In genomic region chr16:38004486-38005020, GRCm38 (mm10) we compare ENCODE assay signal across 23 mouse cellular contexts.
DNase-seq lines count a peak whose midpoint lies in the region; ATAC-seq lines count a peak whose summit lies in the region.
"Had no signal": no experiment of that assay in that cellular context is flagged by ENCODE, and none has a peak within 500 bp of the region (broad histone marks: within the 10 kb centered on the region; RNA-seq: fewer than 3 reads in every experiment).

No protein-coding gene starts in this region.

- peaks cover 17% of the 10 kb centered on the region for H3K4me1 ChIP-seq in forebrain, embryonic 10.5 days
- H3K4me1 ChIP-seq in forebrain, embryonic 12.5 days, result peaks cover 23% of the 10 kb centered on the region
- H3K4me1 ChIP-seq in intestine, embryonic 14.5 days (replicated peaks; ENCODE audit: control insufficient read depth, insufficient read depth, low read length), result no peaks in the 10 kb centered on the region
- no peaks in the 10 kb centered on the region for H3K4me1 ChIP-seq in intestine, embryonic 16.5 days (ENCODE audit: control insufficient read depth, insufficient read depth, low read length)
- H3K4me1 ChIP-seq in midbrain, embryonic 10.5 days, result peaks cover 21% of the 10 kb centered on the region
- H3K4me1 ChIP-seq in midbrain, embryonic 14.5 days (ENCODE audit: control insufficient read depth, insufficient read depth, low read length), result peaks cover 4% of the 10 kb centered on the region; the same call in 1 of the 2 replicates

- no peak overlapping the region for H3K4me2 ChIP-seq in forebrain, embryonic 12.5 days
- no peak overlapping the region for H3K4me2 ChIP-seq in intestine, embryonic 14.5 days (ENCODE audit: low read length)
- H3K4me2 ChIP-seq in intestine, embryonic 16.5 days (ENCODE audit: low read depth, low read length), result no peak overlapping the region
- no peak overlapping the region for H3K4me2 ChIP-seq in midbrain, embryonic 14.5 days (ENCODE audit: low read length)
- H3K4me2 ChIP-seq: forebrain, embryonic 15.5 days; heart, embryonic 12.5 days; heart, embryonic 15.5 days; hindbrain, embryonic 14.5 days had no signal

- WGBS in forebrain, embryonic 10.5 days, result 85% methylated on average over 17 of the region's 17 CpGs
- WGBS in forebrain, embryonic 12.5 days, result 88% methylated on average over 17 of the region's 17 CpGs
- WGBS in intestine, embryonic 14.5 days, result 90% methylated on average over 17 of the region's 17 CpGs
- 89% methylated on average over 17 of the region's 17 CpGs for WGBS in intestine, embryonic 16.5 days
- WGBS in midbrain, embryonic 10.5 days, result 88% methylated on average over 17 of the region's 17 CpGs
- whole genome bisulfite sequencing in midbrain, embryonic 14.5 days, result 92% methylated on average over 17 of the region's 17 CpGs

- no peaks in the 10 kb centered on the region for H3K9me3 ChIP-seq in forebrain, embryonic 10.5 days
- no peaks in the 10 kb centered on the region for H3K9me3 ChIP-seq in forebrain, embryonic 12.5 days
- H3K9me3 ChIP-seq in intestine, embryonic 14.5 days (ENCODE audit: control insufficient read depth, low read length), result no peaks in the 10 kb centered on the region
- no peaks in the 10 kb centered on the region for H3K9me3 ChIP-seq in intestine, embryonic 16.5 days (ENCODE audit: control insufficient read depth, low read length)
- H3K9me3 ChIP-seq in midbrain, embryonic 10.5 days (replicated peaks), result no peaks in the 10 kb centered on the region
- no peaks in the 10 kb centered on the region for H3K9me3 ChIP-seq in midbrain, embryonic 14.5 days (ENCODE audit: control insufficient read depth, low read length)
- H3K9me3 ChIP-seq: forebrain, embryonic 15.5 days; heart, embryonic 12.5 days; heart, embryonic 15.5 days had no signal

- no peaks in the 10 kb centered on the region for H3K36me3 ChIP-seq in forebrain, embryonic 10.5 days (replicated peaks)
- no peaks in the 10 kb centered on the region; the same call in 1 of the 2 replicates for H3K36me3 ChIP-seq in forebrain, embryonic 12.5 days (replicated peaks)
- H3K36me3 ChIP-seq in intestine, embryonic 14.5 days (ENCODE audit: control insufficient read depth, insufficient read depth, low read length), result no peaks in the 10 kb centered on the region
- H3K36me3 ChIP-seq in intestine, embryonic 16.5 days (ENCODE audit: control insufficient read depth, insufficient read depth, low read length), result no peaks in the 10 kb centered on the region
- no peaks in the 10 kb centered on the region; the same call in 1 of the 2 replicates for H3K36me3 ChIP-seq in midbrain, embryonic 10.5 days
- 0 out of 2 replicates have a peak, but pooled peaks cover 5% of the 10 kb centered on the region for H3K36me3 ChIP-seq in midbrain, embryonic 14.5 days (ENCODE audit: control insufficient read depth, insufficient read depth, low read length)
- H3K36me3 ChIP-seq: forebrain, embryonic 15.5 days; heart, embryonic 12.5 days; heart, embryonic 15.5 days had no signal

- no peak overlapping the region for H3K4me3 ChIP-seq in forebrain, embryonic 10.5 days
- H3K4me3 ChIP-seq in forebrain, embryonic 12.5 days (replicated peaks), result no peak overlapping the region
- no peak overlapping the region for H3K4me3 ChIP-seq in intestine, embryonic 14.5 days (ENCODE audit: low read depth, low read length)
- H3K4me3 ChIP-seq in intestine, embryonic 16.5 days (ENCODE audit: low read length), result no peak overlapping the region
- H3K4me3 ChIP-seq in midbrain, embryonic 10.5 days, result no peak overlapping the region
- H3K4me3 ChIP-seq in midbrain, embryonic 14.5 days (replicated peaks; ENCODE audit: low read depth, low read length), result no peak overlapping the region
- H3K4me3 ChIP-seq: forebrain, embryonic 15.5 days; heart, adult 2 months; heart, embryonic 12.5 days; heart, embryonic 15.5 days had no signal

- H3K27me3 ChIP-seq in forebrain, embryonic 10.5 days (ENCODE audit: poor library complexity, severe bottlenecking), result 0 out of 2 replicates have a peak, but pooled peaks cover 4% of the 10 kb centered on the region
- no peaks in the 10 kb centered on the region for H3K27me3 ChIP-seq in forebrain, embryonic 12.5 days
- H3K27me3 ChIP-seq in intestine, embryonic 14.5 days (replicated peaks; ENCODE audit: control insufficient read depth, insufficient read depth, low read length), result no peaks in the 10 kb centered on the region
- H3K27me3 ChIP-seq in intestine, embryonic 16.5 days (replicated peaks; ENCODE audit: control insufficient read depth, insufficient read depth, low read length), result no peaks in the 10 kb centered on the region
- no peaks in the 10 kb centered on the region for H3K27me3 ChIP-seq in midbrain, embryonic 10.5 days (ENCODE audit: low read depth, poor library complexity, severe bottlenecking)
- H3K27me3 ChIP-seq in midbrain, embryonic 14.5 days (ENCODE audit: control insufficient read depth, insufficient read depth, low read length), result no peaks in the 10 kb centered on the region
- H3K27me3 ChIP-seq: forebrain, embryonic 15.5 days; heart, embryonic 12.5 days; heart, embryonic 15.5 days had no signal

- peak overlapping the region; percentile 25 for H3K27ac ChIP-seq in forebrain, embryonic 10.5 days
- no peak overlapping the region for H3K27ac ChIP-seq in forebrain, embryonic 12.5 days
- H3K27ac ChIP-seq in intestine, embryonic 14.5 days (ENCODE audit: low read depth), result no peak overlapping the region
- no peak overlapping the region for H3K27ac ChIP-seq in intestine, embryonic 16.5 days (ENCODE audit: low read length)
- H3K27ac ChIP-seq in midbrain, embryonic 10.5 days (replicated peaks), result peak overlapping the region; percentile 50; the same call in 1 of the 2 replicates
- no peak overlapping the region for H3K27ac ChIP-seq in midbrain, embryonic 14.5 days (replicated peaks; ENCODE audit: low read depth, low read length)
- H3K27ac ChIP-seq: forebrain, embryonic 15.5 days; heart, adult 2 months; heart, embryonic 15.5 days; hindbrain, embryonic 14.5 days; hindbrain, postnatal 0 days had no signal

- peak; percentile 9 for DNase-seq in forebrain, embryonic 10.5 days (ENCODE audit: extremely low spot score, low spot score)
- DNase-seq in intestine, embryonic 14.5 days (ENCODE audit: low spot score), result peak; percentile 44
- DNase-seq in midbrain, embryonic 10.5 days (ENCODE audit: low spot score), result no peak
- DNase-seq in midbrain, embryonic 14.5 days, result no peak
- DNase-seq in urinary bladder, postnatal 4 days (ENCODE audit: low spot score in 2 of 2), result peak; percentile 13 to 56
- no peak for DNase-seq in urinary bladder, adult 2 months (ENCODE audit: low spot score)
- DNase-seq: adrenal gland, adult 8-10 months; adrenal gland, postnatal 25 days; cerebellum, adult 11-12 months; cerebellum, adult 9-10 months; cerebellum, postnatal 14 days; gastrocnemius, postnatal 25 days; heart, adult 2 months; heart, postnatal 10 days; heart, postnatal 4 days had no signal

- no peak for ATAC-seq in forebrain, embryonic 12.5 days (ENCODE audit: low FRiP score)
- no peak for ATAC-seq in intestine, embryonic 14.5 days (replicated peaks; ENCODE audit: low FRiP score, low TSS enrichment, low read depth)
- no peak for ATAC-seq in intestine, embryonic 16.5 days
- ATAC-seq in midbrain, embryonic 14.5 days (ENCODE audit: low FRiP score, low TSS enrichment), result no peak
- ATAC-seq: activated CD4-positive, CD25-positive, alpha-beta regulatory T cell, adult 4 months; forebrain, embryonic 15.5 days; hindbrain, postnatal 0 days had no signal

- H3K9ac ChIP-seq in forebrain, embryonic 12.5 days, result no peak overlapping the region
- H3K9ac ChIP-seq in intestine, embryonic 14.5 days (ENCODE audit: low read length), result no peak overlapping the region
- H3K9ac ChIP-seq in intestine, embryonic 16.5 days (ENCODE audit: low read depth, low read length), result no peak overlapping the region
- no peak overlapping the region for H3K9ac ChIP-seq in midbrain, embryonic 14.5 days (replicated peaks; ENCODE audit: low read length)
- H3K9ac ChIP-seq: forebrain, embryonic 15.5 days; heart, embryonic 12.5 days; heart, embryonic 15.5 days; hindbrain, embryonic 14.5 days had no signal

Comparison
In these comparisons a context has a peak if more than half of its experiments do, and no peak if none do; other contexts are left out.
1. DNase-seq: peak in forebrain, embryonic 10.5 days (single experiment), intestine, embryonic 14.5 days (single experiment) and urinary bladder, postnatal 4 days (2 of 2); none in midbrain, embryonic 10.5 days (single experiment), midbrain, embryonic 14.5 days (single experiment) and urinary bladder, adult 2 months (single experiment).
2. H3K27ac ChIP-seq: peak in forebrain, embryonic 10.5 days (single experiment) and midbrain, embryonic 10.5 days (single experiment); none in forebrain, embryonic 12.5 days (single experiment), intestine, embryonic 14.5 days (single experiment), intestine, embryonic 16.5 days (single experiment) and midbrain, embryonic 14.5 days (single experiment).